Mouse (Mus musculus) brain, embryonic 14.5 days (tissue): ENCODE measurements around the gene Tsc22d2. TPM values are rescaled to one million over a fixed set of nuclear protein-coding genes. Genes with fewer than 3 reads are reported as not detected.

ENCODE experiments used
- DNase-seq: peaks from one replicate; pipeline ENCODE4 v3.0.0-alpha.2; 2011; ENCODE audit warnings: low read depth
- CTCF ChIP-seq: fragments of 200-500 bp; IDR thresholded peaks from 2 replicates; pipeline ENCODE4 v1.5.1; 2012; ENCODE audit warnings: inconsistent platforms, mild to moderate bottlenecking, moderate library complexity, borderline replicate concordance; ENCODE audit not compliant: insufficient read depth, insufficient read length; ENCODE audit errors: extremely low read depth
- POLR2A ChIP-seq: fragments of 200-500 bp; IDR thresholded peaks from 2 replicates; pipeline ENCODE4 v1.6.1; 2012; ENCODE audit warnings: mild to moderate bottlenecking, inconsistent platforms, borderline replicate concordance; ENCODE audit not compliant: poor library complexity, insufficient read depth, insufficient read length, severe bottlenecking; ENCODE audit errors: extremely low read depth
- polyA plus RNA-seq: library from polyadenylated mRNA; depleted of rRNA; stranded (reverse); fragments of >200 nt; gene quantifications from 2 replicates; pipeline ENCODE4 v1.2.3, GENCODE M21; 2012

The Tsc22d2 gene
- polyA plus RNA-seq, 1 experiment = 19.6 TPM

GRCm38 (mm10) chr3:58411669-58412068 lies 2.8 kb upstream of the Tsc22d2 start:
- TF ChIP-seq POLR2A (no peak), CTCF (no peak)
- no peak for DNase-seq

GRCm38 (mm10) chr3:58413671-58414070 lies 844 bp upstream of the Tsc22d2 start:
- TF ChIP-seq CTCF (no peak), POLR2A (no peak)
- DNase-seq = no peak

GRCm38 (mm10) chr3:58414986-58415883 lies 720 bp downstream of the Tsc22d2 start:
- TF ChIP-seq POLR2A = no peak
- no peak for TF ChIP-seq CTCF
- peak; percentile 51 for DNase-seq

GRCm38 (mm10) chr3:58415884-58416725 lies 1.6 kb downstream of the Tsc22d2 start:
- TF ChIP-seq CTCF (peak; percentile 46; the same call in 1 of the 2 replicates), POLR2A (no peak)
- DNase-seq = peak; percentile 94

GRCm38 (mm10) chr3:58416726-58417437 lies 2.4 kb downstream of the Tsc22d2 start:
- no peak for TF ChIP-seq CTCF
- TF ChIP-seq POLR2A = no peak
- DNase-seq = peak; percentile 78

- TF ChIP-seq CTCF = no peak
- no peak for TF ChIP-seq POLR2A
- DNase-seq = no peak
Observed at GRCm38 (mm10) chr3:58418724-58419705, 4.5 kb downstream of the Tsc22d2 start.

- TF ChIP-seq CTCF = no peak
- no peak for TF ChIP-seq POLR2A
- DNase-seq = peak; percentile 72
Observed at GRCm38 (mm10) chr3:58428861-58429260, 14.3 kb downstream of the Tsc22d2 start.

GRCm38 (mm10) chr3:58434414-58434813 lies 19.9 kb downstream of the Tsc22d2 start:
- TF ChIP-seq CTCF (no peak), POLR2A (no peak)

GRCm38 (mm10) chr3:58448230-58448629 lies 33.7 kb downstream of the Tsc22d2 start:
- no peak for TF ChIP-seq POLR2A
- TF ChIP-seq CTCF = peak; percentile 21; the same call in 1 of the 2 replicates
- DNase-seq = peak; percentile 8

More at GRCm38 (mm10) chr3:58434414-58434813, 19.9 kb downstream of the Tsc22d2 start:
- no peak for DNase-seq

- no peak for DNase-seq
- no peak for TF ChIP-seq POLR2A
- no peak for TF ChIP-seq CTCF
Observed at GRCm38 (mm10) chr3:58449487-58449886, 35.0 kb downstream of the Tsc22d2 start.
